Mouse (Mus musculus) megakaryocyte, embryonic 14.5 days (primary cell): ENCODE measurements around the gene Ptgr1.

Source experiments
- FLI1 ChIP-seq: IDR thresholded peaks from 2 replicates; pipeline ENCODE4 v1.6.1; 2012; ENCODE audit warnings: low read length, inconsistent platforms, mixed read lengths
- GATA1 ChIP-seq: IDR thresholded peaks from 3 replicates; pipeline ENCODE4 v1.6.1; 2012; ENCODE audit warnings: mixed read lengths, low read length, inconsistent platforms, borderline replicate concordance

GRCm38 (mm10) chr4:58948391-58948790, 38.5 kb downstream of the Ptgr1 start:
- TF ChIP-seq GATA1 (no peak), FLI1 (no peak)
